Mouse (Mus musculus) adrenal gland, postnatal 25 days (tissue): ENCODE measurements around the gene Usp38. TPM values are rescaled to one million over a fixed set of nuclear protein-coding genes. Genes with fewer than 3 reads are reported as not detected.
"Not testable (repeated sequence)": the region's sequence is repeated elsewhere in the genome, so short reads cannot be mapped to it uniquely, and the experiment has no call there.

Source experiments
- DNase-seq: peaks from one replicate; pipeline ENCODE4 v3.0.0; 2021; ENCODE audit warnings: mixed read lengths
- long read RNA-seq: library from polyadenylated mRNA; stranded (forward); transcript quantifications from one replicate; pipeline ENCODE4 v2.0.0, GENCODE M21; 2021
- total RNA-seq: library from RNA; stranded (reverse); gene quantifications from 2 replicates; pipeline ENCODE4 v1.2.3, GENCODE M21; 2021

Usp38 gene
- 22.5 and 24.7 TPM in 2 replicates for total RNA-seq
- long read RNA-seq, full-length matches to known transcripts: 18 of 22 reads
- long read RNA-seq, partial matches to known transcripts: 4 of 22 reads
- long read RNA-seq, other reads (novel, unspliced or antisense): 0 of 22 reads

GRCm38 (mm10) chr8:81014789-81015699 lies at the start of gene Usp38:
Usp38 (minus strand) TSS chr8:81014928.
- DNase-seq: peak; percentile 100

- no peak for DNase-seq
Observed at GRCm38 (mm10) chr8:81062566-81062965, 47.8 kb upstream of the Usp38 start.

GRCm38 (mm10) chr8:81061950-81062349 lies 47.2 kb upstream of the Usp38 start:
- no peak for DNase-seq

- DNase-seq: no peak
Observed at GRCm38 (mm10) chr8:81044201-81044600, 29.5 kb upstream of the Usp38 start.

GRCm38 (mm10) chr8:81027991-81028390 lies 13.3 kb upstream of the Usp38 start:
- DNase-seq: no peak

- not testable (repeated sequence) for DNase-seq
Observed at GRCm38 (mm10) chr8:81017548-81017947, 2.8 kb upstream of the Usp38 start.

GRCm38 (mm10) chr8:81013811-81014530 lies 757 bp downstream of the Usp38 start:
- peak; percentile 15 for DNase-seq

- no peak for DNase-seq
Observed at GRCm38 (mm10) chr8:81012699-81013098, 2.0 kb downstream of the Usp38 start.

GRCm38 (mm10) chr8:81012031-81012560 lies 2.6 kb downstream of the Usp38 start:
- no peak for DNase-seq

GRCm38 (mm10) chr8:81010386-81010785 lies 4.3 kb downstream of the Usp38 start:
- no peak for DNase-seq

- DNase-seq: no peak
Observed at GRCm38 (mm10) chr8:81005114-81005513, 9.6 kb downstream of the Usp38 start.

- no peak for DNase-seq
Observed at GRCm38 (mm10) chr8:80996632-80997031, 18.1 kb downstream of the Usp38 start.

- no peak for DNase-seq
Observed at GRCm38 (mm10) chr8:80991937-80992336, 22.8 kb downstream of the Usp38 start.

GRCm38 (mm10) chr8:80982829-80983228 lies 31.9 kb downstream of the Usp38 start:
- DNase-seq: no peak

GRCm38 (mm10) chr8:80981696-80982095 lies 33.0 kb downstream of the Usp38 start:
- DNase-seq: no peak

GRCm38 (mm10) chr8:80980063-80980462 lies 34.7 kb downstream of the Usp38 start:
- DNase-seq: no peak

- DNase-seq: no peak
Observed at GRCm38 (mm10) chr8:80977231-80977630, 37.5 kb downstream of the Usp38 start.

- DNase-seq: no peak
Observed at GRCm38 (mm10) chr8:80971150-80971549, 43.6 kb downstream of the Usp38 start.

GRCm38 (mm10) chr8:80970000-80970685 lies 44.6 kb downstream of the Usp38 start:
- DNase-seq: no peak

GRCm38 (mm10) chr8:80969423-80969822 lies 45.3 kb downstream of the Usp38 start:
- no peak for DNase-seq

GRCm38 (mm10) chr8:80963095-80963494 lies 51.6 kb downstream of the Usp38 start:
- DNase-seq: no peak

- DNase-seq: no peak
Observed at GRCm38 (mm10) chr8:80962592-80962983, 52.1 kb downstream of the Usp38 start.
